In genomic region chr14:32678565-32678964, GRCm38 (mm10) we compare ENCODE assay signal across 23 mouse cellular contexts. TPM values are rescaled to one million over a fixed set of nuclear protein-coding genes. Genes with fewer than 3 reads are reported as not detected.
DNase-seq lines count a peak whose midpoint lies in the region; TF ChIP-seq lines count a peak whose summit lies in the region.
"Had no signal": no experiment of that assay in that cellular context is flagged by ENCODE, and none has a peak within 500 bp of the region (broad histone marks: within the 10 kb centered on the region; RNA-seq: fewer than 3 reads in every experiment).

No protein-coding gene starts in this region.

- H3K4me2 ChIP-seq in CH12.LX (ENCODE audit: insufficient read depth, low read depth, poor library complexity, severe bottlenecking): no peak overlapping the region

- no peaks in the 10 kb centered on the region for H3K79me2 ChIP-seq in CH12.LX (replicated peaks; ENCODE audit: control insufficient read depth, extremely low read depth, insufficient read depth, poor library complexity, severe bottlenecking)

- intact Hi-C loops in gastrocnemius, adult 2 months (cut with DNase I): loop anchor here (2.0 kb wide), 1 partner anchor 14 kb away; no protein-coding TSS in a partner anchor
- intact Hi-C loops in gastrocnemius, postnatal 36 days (cut with DNase I): no loop called here

- H3K9me3 ChIP-seq in CH12.LX (replicated peaks; ENCODE audit: low read length) (no peaks in the 10 kb centered on the region), ES-E14 (ENCODE audit: control insufficient read depth, insufficient read depth, low read depth, low read length) (no peaks in the 10 kb centered on the region)

- peak overlapping the region; percentile 99 for H3K27ac ChIP-seq in gastrocnemius, adult 2 months
- no peak overlapping the region for H3K27ac ChIP-seq in CH12.LX (ENCODE audit: insufficient read depth, low read depth)
- H3K27ac ChIP-seq in ES-E14 (ENCODE audit: insufficient read depth, low read depth, low read length, poor library complexity, severe bottlenecking): no peak overlapping the region
- no peak overlapping the region for H3K27ac ChIP-seq in layer of hippocampus, adult 2 months

- peaks cover 14 to 42% of the 10 kb centered on the region in 2 experiments for H3K4me1 ChIP-seq in CH12.LX (ENCODE audit: control insufficient read depth in 1 of 2, insufficient read depth in 2 of 2)
- H3K4me1 ChIP-seq in ES-E14 (ENCODE audit: control insufficient read depth in 2 of 2, insufficient read depth in 2 of 2, low read length in 2 of 2, poor library complexity in 1 of 2): no peaks in the 10 kb centered on the region

- DNase-seq in gastrocnemius, adult 2 months: no peak
- DNase-seq in gastrocnemius, postnatal 36 days: no peak
- DNase-seq in CH12.LX (ENCODE audit: extremely low read depth): no peak
- no peak for DNase-seq in ES-E14 (ENCODE audit: low read depth, low spot score)
- DNase-seq in layer of hippocampus, postnatal 10 days (ENCODE audit: low spot score in 2 of 2): no peak
- DNase-seq in layer of hippocampus, adult 2 months (ENCODE audit: low spot score in 2 of 2): no peak
- DNase-seq: adrenal gland, adult 2 months; adrenal gland, adult 8-10 months; adrenal gland, postnatal 10 days; adrenal gland, postnatal 14 days; adrenal gland, postnatal 25 days; adrenal gland, postnatal 36 days; B cell, adult 2 months; cerebellum, adult 11 months; cerebellum, adult 11-12 months; cerebellum, adult 18-20 months; cerebellum, adult 2 months; cerebellum, adult 8-10 months had no signal

- TF ChIP-seq CTCF in gastrocnemius, adult 2 months (IDR thresholded peaks at IDR 0.05): no peak
- TF ChIP-seq CTCF in CH12.LX (conservative IDR thresholded peaks at IDR 0.05 in 1 of 2, IDR thresholded peaks at IDR 0.05 in 1 of 2; ENCODE audit: low read depth in 2 of 2, low read length in 2 of 2): no peak
- no peak for TF ChIP-seq CTCF in layer of hippocampus, adult 2 months (conservative IDR thresholded peaks at IDR 0.05)

- no peaks in the 10 kb centered on the region for H3K27me3 ChIP-seq in CH12.LX (replicated peaks)

- H3K36me3 ChIP-seq in CH12.LX (replicated peaks in 1 of 2; ENCODE audit: control insufficient read depth in 1 of 2, insufficient read depth in 1 of 2, low read length in 1 of 2): no peaks in the 10 kb centered on the region
- no peaks in the 10 kb centered on the region for H3K36me3 ChIP-seq in ES-E14 (ENCODE audit: control insufficient read depth, insufficient read depth, low read length, poor library complexity, severe bottlenecking)
- H3K36me3 ChIP-seq: G1E had no signal

- H3K9ac ChIP-seq in CH12.LX (ENCODE audit: insufficient read depth, low read depth): no peak overlapping the region
- no peak overlapping the region for H3K9ac ChIP-seq in ES-E14 (ENCODE audit: insufficient read depth, low read depth, low read length, poor library complexity, severe bottlenecking)

- TF ChIP-seq POLR2A in CH12.LX (IDR thresholded peaks at IDR 0.05; ENCODE audit: low read depth, low read length): no peak

- H3K4me3 ChIP-seq in gastrocnemius, adult 2 months: peak overlapping the region; percentile 3
- no peak overlapping the region for H3K4me3 ChIP-seq in CH12.LX (replicated peaks in 1 of 3; ENCODE audit: low read depth in 2 of 3, low read length in 2 of 3, poor library complexity in 1 of 3)
- no peak overlapping the region for H3K4me3 ChIP-seq in ES-E14 (ENCODE audit: insufficient read depth in 1 of 2, low read depth in 1 of 2, low read length in 2 of 2, poor library complexity in 1 of 2, severe bottlenecking in 1 of 2)
- no peak overlapping the region for H3K4me3 ChIP-seq in layer of hippocampus, adult 2 months

- no peak for TF ChIP-seq RAD21 in CH12.LX (IDR thresholded peaks at IDR 0.05; ENCODE audit: low read depth, low read length)

- no peak for TF ChIP-seq EP300 in CH12.LX (IDR thresholded peaks at IDR 0.05; ENCODE audit: low read length)

- in situ Hi-C loops in CH12.LX (cut with MboI; ENCODE audit: low pct_ligation_motif_present, low pct_unique_long_range_greater_than_20kb, low sequenced_read_pairs) (no loop called here), ES-E14 (cut with MboI; ENCODE audit: low sequenced_read_pairs in 2 of 2, unreplicated experiment in 2 of 2) (no loop called here)

- dilution Hi-C loops in CH12.LX (cut with MboI; ENCODE audit: extremely low pct_ligation_motif_present, extremely low pct_unique_long_range_greater_than_20kb, low sequenced_read_pairs): no loop called here

TF ChIP-seq in CH12.LX, 34 proteins besides CTCF, POLR2A, EP300 and RAD21:
- TF ChIP-seq MAX (IDR thresholded peaks at IDR 0.05; ENCODE audit: low read length) (no peak), MEF2A (IDR thresholded peaks at IDR 0.05; ENCODE audit: borderline replicate concordance, low read depth, low read length) (no peak), ZMIZ1 (IDR thresholded peaks at IDR 0.05; ENCODE audit: low read depth, low read length) (no peak), ELF1 (IDR thresholded peaks at IDR 0.05; ENCODE audit: low read depth, low read length) (no peak), JUND (conservative IDR thresholded peaks at IDR 0.05; ENCODE audit: low read depth, low read length) (no peak), CHD2 (IDR thresholded peaks at IDR 0.05; ENCODE audit: low read length) (peak; percentile 59)

TF ChIP-seq in ES-E14, 5 proteins besides CTCF, POLR2A, EP300 and RAD21:
- TF ChIP-seq CHD2 (IDR thresholded peaks at IDR 0.05; ENCODE audit: low read depth, low read length) (peak; percentile 88), ZNF384 (IDR thresholded peaks at IDR 0.05; ENCODE audit: low read depth, low read length) (no peak), HCFC1 (IDR thresholded peaks at IDR 0.05; ENCODE audit: borderline replicate concordance, insufficient read depth, low read length) (no peak), MAFK (IDR thresholded peaks at IDR 0.05; ENCODE audit: insufficient read depth, low read depth, low read length) (no peak)

RNA-seq across cellular contexts. Expression of gene 3425401B19Rik, which starts 6.5 kb away (rescaled TPM):
- 100 to 1,000 TPM; 264 to 326 TPM for total RNA-seq in gastrocnemius, adult 2 months (2021)
- 100 to 1,000 TPM; 268 to 399 TPM for total RNA-seq in gastrocnemius, postnatal 36 days (2021)
- total RNA-seq in CH12.LX (2012; rRNA removed): 0.04 TPM in 2 replicates
- 0.04 and 0.05 TPM in 2 replicates for total RNA-seq in CH12.LX (2014; rRNA removed)
- 0.55 and 0.67 TPM in 2 replicates for polyA plus RNA-seq in CH12.LX (2012; ENCODE audit: insufficient read length, low read depth)
- 0.31 TPM in 1 of 2 replicates, not detected in the other for total RNA-seq in ES-E14 (2012; rRNA removed)
- total RNA-seq in layer of hippocampus, postnatal 10 days (2021): under 1 TPM; 0.07 to 0.09 TPM
- under 1 TPM; 0.15 to 0.17 TPM for total RNA-seq in layer of hippocampus, adult 2 months (2021)
- total RNA-seq: adrenal gland, adult 2 months; MEL had no signal
- polyA plus RNA-seq: activated CD4-positive, CD25-positive, alpha-beta regulatory T cell, adult 4 months; CD4-positive, CD25-positive, alpha-beta regulatory T cell, adult 4 months; G1E; Patski had no signal

Comparison
In these comparisons a context has a peak if more than half of its experiments do, and no peak if none do; other contexts are left out.
1. RNA of gene 3425401B19Rik, which starts 6.5 kb away (total RNA-seq): 268 to 399 TPM in gastrocnemius, postnatal 36 days and 264 to 326 TPM in gastrocnemius, adult 2 months; 0.31 TPM in ES-E14, 0.15 to 0.17 TPM in layer of hippocampus, adult 2 months, 0.07 to 0.09 TPM in layer of hippocampus, postnatal 10 days and 0.04 to 0.05 TPM in CH12.LX; every median in the first group is over 100 times any median in the second.